Mouse (Mus musculus): ENCODE results near the gene Slc25a53.
"Not testable (repeated sequence)": the region's sequence is repeated elsewhere in the genome, so short reads cannot be mapped to it uniquely, and the experiment has no call there.

Gene Slc25a53

GRCm38 (mm10) chrX:136959688-136960087, 78.4 kb downstream of the Slc25a53 start:
- DNase-seq (ENCODE audit: low spot score in 2 of 2): peak in 1 of 2 experiments; percentile 5

- DNase-seq (ENCODE audit: low spot score in 2 of 2): not testable (repeated sequence)
Observed at GRCm38 (mm10) chrX:136958300-136958699, 79.8 kb downstream of the Slc25a53 start.

- peak in 1 of 2 experiments; percentile 54 for DNase-seq (ENCODE audit: low spot score in 2 of 2)
Observed at GRCm38 (mm10) chrX:136957583-136958279, 80.4 kb downstream of the Slc25a53 start.

GRCm38 (mm10) chrX:136937985-136938384, 100.1 kb downstream of the Slc25a53 start:
- DNase-seq (ENCODE audit: low spot score in 2 of 2): no peak

Measured in natural killer cell, adult 2 months (primary cell).